Mouse (Mus musculus): ENCODE data around the gene Card9.
A peak's percentile ranks its signal among the peaks of the same experiment; 100 is the strongest.

GRCm38 (mm10) chr2:26324917-26325316, 35.8 kb downstream of the Card9 start:
- TF ChIP-seq CTCF (IDR thresholded peaks at IDR 0.05) (peak; percentile 67), EP300 (IDR thresholded peaks at IDR 0.05) (no peak)

All from lung, postnatal 0 days (tissue).